In the genomic region with DNA sequence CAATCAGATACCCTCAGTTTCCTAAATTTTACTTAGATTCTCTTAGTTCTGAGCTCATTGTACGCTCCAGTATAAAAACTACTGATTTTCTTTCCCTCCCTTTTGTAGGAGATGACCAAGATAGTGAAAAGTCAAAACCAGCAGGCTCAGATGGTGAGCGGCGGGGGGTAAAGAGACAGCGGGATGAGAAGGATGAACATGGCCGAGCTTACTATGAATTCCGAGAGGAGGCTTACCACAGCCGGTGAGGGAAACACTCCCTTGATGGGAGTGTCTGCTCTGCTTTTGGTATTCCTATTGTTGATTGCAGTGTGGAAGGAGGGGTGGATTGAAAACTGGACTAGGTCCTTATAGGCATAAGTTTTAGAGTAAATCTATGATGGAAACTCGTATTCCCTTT, we compare ENCODE assay signal across 8 mouse cellular contexts. TPM values are rescaled to one million over a fixed set of nuclear protein-coding genes. Genes with fewer than 3 reads are reported as not detected.
A peak's percentile ranks its signal among the peaks of the same experiment; 100 is the strongest.
DNase-seq lines count a peak whose midpoint lies in the region; ATAC-seq and TF ChIP-seq lines count a peak whose summit lies in the region.

No protein-coding gene starts in this region.

- TF ChIP-seq CTCF in bone marrow, adult 2 months (IDR thresholded peaks at IDR 0.05; ENCODE audit: control insufficient read depth, insufficient read depth, low read length): no peak

- ATAC-seq in heart, embryonic 13.5 days (ENCODE audit: extremely low read depth, insufficient number of reproducible peaks, low FRiP score, low TSS enrichment): no peak
- ATAC-seq in forebrain, embryonic 16.5 days: no peak
- ATAC-seq in midbrain, embryonic 11.5 days (ENCODE audit: low FRiP score): no peak

- intact Hi-C loops in heart, postnatal 10 days (cut with DNase I): no loop called here

- peaks cover 55% of the 10 kb centered on the region for H3K36me3 ChIP-seq in heart, embryonic 13.5 days
- H3K36me3 ChIP-seq in forebrain, embryonic 16.5 days (ENCODE audit: control insufficient read depth, insufficient read depth): peaks cover 31% of the 10 kb centered on the region
- H3K36me3 ChIP-seq in midbrain, embryonic 11.5 days (ENCODE audit: control insufficient read depth, insufficient read depth, low read length): peaks cover 26% of the 10 kb centered on the region

- 67% methylated on average over 8 of the region's 8 CpGs for WGBS in heart, embryonic 13.5 days
- 83% methylated on average over 8 of the region's 8 CpGs for WGBS in bone marrow, adult 2 months
- 68% methylated on average over 8 of the region's 8 CpGs for WGBS in forebrain, embryonic 16.5 days
- WGBS in midbrain, embryonic 11.5 days: 69% methylated on average over 8 of the region's 8 CpGs

- TF ChIP-seq POLR2A in bone marrow, adult 2 months (IDR thresholded peaks at IDR 0.05; ENCODE audit: borderline replicate concordance, control insufficient read depth, low read depth, low read length): no peak

- H3K9me3 ChIP-seq in heart, embryonic 13.5 days: no peaks in the 10 kb centered on the region
- no peaks in the 10 kb centered on the region for H3K9me3 ChIP-seq in forebrain, embryonic 16.5 days (ENCODE audit: control insufficient read depth, low read length)
- no peaks in the 10 kb centered on the region for H3K9me3 ChIP-seq in midbrain, embryonic 11.5 days (ENCODE audit: control insufficient read depth, low read length)

- H3K4me3 ChIP-seq in heart, embryonic 13.5 days: peak overlapping the region; percentile 99
- peak overlapping the region; percentile 26 for H3K4me3 ChIP-seq in bone marrow, adult 2 months (replicated peaks; ENCODE audit: control insufficient read depth, low read depth, low read length)
- peak overlapping the region; percentile 11 for H3K4me3 ChIP-seq in forebrain, embryonic 16.5 days (replicated peaks; ENCODE audit: low read length)
- peak overlapping the region; percentile 100 for H3K4me3 ChIP-seq in midbrain, embryonic 11.5 days (ENCODE audit: low read depth, low read length)

- no peak for DNase-seq in heart, postnatal 10 days
- no peak for DNase-seq in midbrain, embryonic 11.5 days (ENCODE audit: low spot score, missing footprints)
- DNase-seq in ovary, adult 18-20 months (ENCODE audit: low spot score): no peak
- no peak for DNase-seq in frontal cortex, postnatal 36 days (ENCODE audit: low spot score in 2 of 2)
- DNase-seq in right cerebral cortex, postnatal 4 days: no peak

- H3K9ac ChIP-seq in heart, embryonic 13.5 days: peak overlapping the region; percentile 99
- H3K9ac ChIP-seq in forebrain, embryonic 16.5 days (replicated peaks; ENCODE audit: low read depth, low read length): 0 out of 2 replicates have a peak overlapping the region, but pooled peaks have one; percentile 15
- H3K9ac ChIP-seq in midbrain, embryonic 11.5 days (ENCODE audit: low read length): peak overlapping the region; percentile 22; the same call in 1 of the 2 replicates

- no peak overlapping the region for H3K27ac ChIP-seq in heart, embryonic 13.5 days (replicated peaks)
- H3K27ac ChIP-seq in bone marrow, adult 2 months (ENCODE audit: control insufficient read depth, insufficient read depth, low read depth, low read length, poor library complexity): no peak overlapping the region
- H3K27ac ChIP-seq in forebrain, embryonic 16.5 days (ENCODE audit: low read length): no peak overlapping the region
- H3K27ac ChIP-seq in midbrain, embryonic 11.5 days (ENCODE audit: low read depth, low read length): no peak overlapping the region

- H3K27me3 ChIP-seq in heart, embryonic 13.5 days (replicated peaks): no peaks in the 10 kb centered on the region
- no peaks in the 10 kb centered on the region for H3K27me3 ChIP-seq in forebrain, embryonic 16.5 days (replicated peaks; ENCODE audit: control insufficient read depth, insufficient read depth, low read length)
- H3K27me3 ChIP-seq in midbrain, embryonic 11.5 days (ENCODE audit: control insufficient read depth, insufficient read depth, low read length): no peaks in the 10 kb centered on the region

- H3K4me2 ChIP-seq in heart, embryonic 13.5 days: peak overlapping the region; percentile 88
- peak overlapping the region; percentile 78 for H3K4me2 ChIP-seq in forebrain, embryonic 16.5 days (ENCODE audit: low read length)
- peak overlapping the region; percentile 95 for H3K4me2 ChIP-seq in midbrain, embryonic 11.5 days

- peaks cover 25% of the 10 kb centered on the region for H3K4me1 ChIP-seq in heart, embryonic 13.5 days
- H3K4me1 ChIP-seq in bone marrow, adult 2 months (ENCODE audit: control insufficient read depth, insufficient read depth, low read length): peaks cover 1% of the 10 kb centered on the region; the same call in 1 of the 2 replicates
- H3K4me1 ChIP-seq in forebrain, embryonic 16.5 days (replicated peaks; ENCODE audit: control insufficient read depth, insufficient read depth, low read length): peaks cover 27% of the 10 kb centered on the region
- H3K4me1 ChIP-seq in midbrain, embryonic 11.5 days (ENCODE audit: control insufficient read depth, insufficient read depth, low read length): peaks cover 24% of the 10 kb centered on the region

RNA-seq across cellular contexts. Expression of a gene that starts 2.9 kb away (rescaled TPM):
- polyA plus RNA-seq in heart, embryonic 13.5 days (2015; fragmentation: Nextera tagmentation; extraction: Ambion mirVana): 2.9 TPM in 2 replicates
- total RNA-seq in heart, postnatal 10 days (2021): 10 to 100 TPM; 51.0 to 56.3 TPM
- polyA plus RNA-seq in bone marrow, adult 2 months (2011; ENCODE audit: insufficient read depth, insufficient read length, low replicate concordance, missing spikeins): 62.2 and 84.9 TPM in 2 replicates
- polyA plus RNA-seq in forebrain, embryonic 16.5 days (2015; fragmentation: Nextera tagmentation; extraction: Ambion mirVana): 5.1 and 5.5 TPM in 2 replicates
- polyA plus RNA-seq in midbrain, embryonic 11.5 days (2014; fragmentation: Nextera tagmentation; extraction: Ambion mirVana): 6.1 and 6.2 TPM in 2 replicates

RNA-seq across cellular contexts. Expression of a gene that starts 3.6 kb away (rescaled TPM):
- 32.9 and 38.9 TPM in 2 replicates for polyA plus RNA-seq in heart, embryonic 13.5 days (2015; fragmentation: Nextera tagmentation; extraction: Ambion mirVana)
- total RNA-seq in heart, postnatal 10 days (2021): 10 to 100 TPM; 14.2 to 17.6 TPM
- polyA plus RNA-seq in bone marrow, adult 2 months (2011; ENCODE audit: insufficient read depth, insufficient read length, low replicate concordance, missing spikeins): 18.1 and 20.3 TPM in 2 replicates
- 71.1 and 72.1 TPM in 2 replicates for polyA plus RNA-seq in forebrain, embryonic 16.5 days (2015; fragmentation: Nextera tagmentation; extraction: Ambion mirVana)
- 51.7 and 59.7 TPM in 2 replicates for polyA plus RNA-seq in midbrain, embryonic 11.5 days (2014; fragmentation: Nextera tagmentation; extraction: Ambion mirVana)

RNA-seq across cellular contexts. Expression of a gene that starts 6.9 kb away (rescaled TPM):
- not detected in 2 replicates for polyA plus RNA-seq in heart, embryonic 13.5 days (2015; fragmentation: Nextera tagmentation; extraction: Ambion mirVana)
- not detected for total RNA-seq in heart, postnatal 10 days (2021)
- 6.4 and 8.2 TPM in 2 replicates for polyA plus RNA-seq in bone marrow, adult 2 months (2011; ENCODE audit: insufficient read depth, insufficient read length, low replicate concordance, missing spikeins)
- not detected in 2 replicates for polyA plus RNA-seq in forebrain, embryonic 16.5 days (2015; fragmentation: Nextera tagmentation; extraction: Ambion mirVana)
- polyA plus RNA-seq in midbrain, embryonic 11.5 days (2014; fragmentation: Nextera tagmentation; extraction: Ambion mirVana): not detected in 2 replicates

RNA-seq across cellular contexts. Expression of a gene that starts 14.6 kb away (rescaled TPM):
- polyA plus RNA-seq in heart, embryonic 13.5 days (2015; fragmentation: Nextera tagmentation; extraction: Ambion mirVana): 44.6 and 45.3 TPM in 2 replicates
- 10 to 100 TPM; 25.8 to 34.7 TPM for total RNA-seq in heart, postnatal 10 days (2021)
- polyA plus RNA-seq in bone marrow, adult 2 months (2011; ENCODE audit: insufficient read depth, insufficient read length, low replicate concordance, missing spikeins): 19.8 and 46.2 TPM in 2 replicates
- 88.3 and 98.7 TPM in 2 replicates for polyA plus RNA-seq in forebrain, embryonic 16.5 days (2015; fragmentation: Nextera tagmentation; extraction: Ambion mirVana)
- 50.6 and 52.7 TPM in 2 replicates for polyA plus RNA-seq in midbrain, embryonic 11.5 days (2014; fragmentation: Nextera tagmentation; extraction: Ambion mirVana)

RNA-seq across cellular contexts. Expression of a gene that starts 16.3 kb away (rescaled TPM):
- 2.2 TPM in 2 replicates for polyA plus RNA-seq in heart, embryonic 13.5 days (2015; fragmentation: Nextera tagmentation; extraction: Ambion mirVana)
- not detected for total RNA-seq in heart, postnatal 10 days (2021)
- polyA plus RNA-seq in bone marrow, adult 2 months (2011; ENCODE audit: insufficient read depth, insufficient read length, low replicate concordance, missing spikeins): 1.5 TPM in 1 of 2 replicates, not detected in the other
- polyA plus RNA-seq in forebrain, embryonic 16.5 days (2015; fragmentation: Nextera tagmentation; extraction: Ambion mirVana): 258 and 306 TPM in 2 replicates
- polyA plus RNA-seq in midbrain, embryonic 11.5 days (2014; fragmentation: Nextera tagmentation; extraction: Ambion mirVana): 128 and 133 TPM in 2 replicates

Comparison
In these comparisons a context has a peak if more than half of its experiments do, and no peak if none do; other contexts are left out.
1. H3K4me3 ChIP-seq: peak in every context shown above with its lines; median percentile 100 in midbrain, embryonic 11.5 days; 99 in heart, embryonic 13.5 days; 26 in bone marrow, adult 2 months; 11 in forebrain, embryonic 16.5 days.
2. H3K9ac ChIP-seq: peak in every context shown above with its lines; median percentile 99 in heart, embryonic 13.5 days; 22 in midbrain, embryonic 11.5 days; 15 in forebrain, embryonic 16.5 days.